Mouse (Mus musculus) right cerebral cortex, postnatal 36 days (tissue): Measurements from ENCODE around the gene Dhcr24.

ENCODE experiments used
- DNase-seq, 2 experiments: peaks; one replicate each; pipeline ENCODE4 v3.0.0; 2022; ENCODE audit warnings: low spot score in 2 of 2, mixed read lengths in 1 of 2

Gene Dhcr24

DNA sequence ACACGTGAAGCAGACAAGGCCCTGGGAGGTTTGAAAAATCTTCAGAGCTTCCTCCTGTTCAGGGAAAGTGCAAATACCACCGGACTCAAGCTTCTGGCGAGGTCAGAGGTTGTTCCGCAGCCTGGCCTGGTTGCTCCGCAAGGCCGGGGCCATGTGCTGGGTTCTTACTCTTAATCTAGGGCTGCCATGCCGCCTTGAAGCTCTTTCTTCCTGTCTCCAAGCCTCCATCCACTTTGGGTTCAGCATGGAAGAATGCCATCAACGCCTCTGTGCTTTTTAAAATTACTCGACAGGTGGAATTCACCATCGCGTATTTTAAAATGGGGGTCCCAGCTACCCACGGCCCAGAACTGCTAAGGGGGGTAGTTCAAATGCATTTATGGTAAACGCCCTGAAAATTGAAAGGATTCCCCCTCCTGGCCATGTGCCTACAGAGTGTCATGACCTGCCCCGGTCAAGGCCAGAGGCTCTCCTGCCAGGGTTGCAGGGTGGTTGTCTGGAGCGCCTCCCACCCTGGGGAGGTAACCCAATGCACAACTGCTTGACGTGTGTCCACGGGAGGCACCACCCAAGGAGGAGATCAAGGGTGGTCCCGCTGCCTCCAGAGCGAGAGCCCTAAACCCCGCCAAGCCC lies 509 bp upstream of the Dhcr24 start:
- DNase-seq = no peak

- DNase-seq = no peak
These were observed 1.2 kb downstream of the Dhcr24 start for GRCm38 (mm10) chr4:106562006-106562405.

- no peak for DNase-seq
These were observed 2.3 kb downstream of the Dhcr24 start for GRCm38 (mm10) chr4:106562837-106563790.

DNA sequence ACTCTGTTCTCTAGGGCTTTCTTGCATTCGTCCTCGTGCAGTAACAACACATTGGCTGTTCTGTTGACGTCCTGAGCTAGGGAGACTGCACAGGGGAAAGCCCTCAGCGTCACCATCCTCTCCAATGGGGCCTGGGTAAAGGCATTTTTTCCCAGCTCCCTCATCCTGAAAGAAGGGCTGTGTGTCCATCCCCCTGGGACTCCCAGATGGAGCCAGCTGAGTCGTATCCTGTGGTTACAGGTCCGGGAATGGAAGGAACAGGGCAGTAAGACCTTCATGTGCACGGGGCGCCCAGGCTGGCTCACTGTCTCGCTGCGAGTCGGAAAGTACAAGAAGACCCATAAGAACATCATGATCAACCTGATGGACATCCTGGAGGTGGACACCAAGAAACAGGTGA lies 3.3 kb downstream of the Dhcr24 start:
- no peak for DNase-seq

DNA sequence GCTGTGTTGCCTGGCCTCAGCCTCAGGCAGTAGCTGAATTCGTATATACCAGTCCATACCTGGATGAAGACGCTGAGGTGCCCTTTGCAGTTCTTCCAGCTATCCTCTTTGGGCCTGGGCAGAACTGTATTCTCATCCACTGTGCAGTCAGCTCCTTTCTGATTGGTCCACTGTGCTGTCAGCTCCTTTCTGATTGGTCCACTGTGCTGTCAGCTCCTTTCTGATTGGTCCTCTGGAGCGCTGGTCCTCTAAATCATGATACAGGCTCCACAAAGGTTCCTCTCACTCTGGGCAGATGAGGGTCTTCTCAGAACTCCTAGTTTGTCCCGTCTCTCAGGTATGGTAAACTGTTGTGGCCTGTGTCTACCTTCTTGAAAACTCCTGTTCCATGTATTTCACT lies 8.8 kb downstream of the Dhcr24 start:
- DNase-seq = no peak

DNA sequence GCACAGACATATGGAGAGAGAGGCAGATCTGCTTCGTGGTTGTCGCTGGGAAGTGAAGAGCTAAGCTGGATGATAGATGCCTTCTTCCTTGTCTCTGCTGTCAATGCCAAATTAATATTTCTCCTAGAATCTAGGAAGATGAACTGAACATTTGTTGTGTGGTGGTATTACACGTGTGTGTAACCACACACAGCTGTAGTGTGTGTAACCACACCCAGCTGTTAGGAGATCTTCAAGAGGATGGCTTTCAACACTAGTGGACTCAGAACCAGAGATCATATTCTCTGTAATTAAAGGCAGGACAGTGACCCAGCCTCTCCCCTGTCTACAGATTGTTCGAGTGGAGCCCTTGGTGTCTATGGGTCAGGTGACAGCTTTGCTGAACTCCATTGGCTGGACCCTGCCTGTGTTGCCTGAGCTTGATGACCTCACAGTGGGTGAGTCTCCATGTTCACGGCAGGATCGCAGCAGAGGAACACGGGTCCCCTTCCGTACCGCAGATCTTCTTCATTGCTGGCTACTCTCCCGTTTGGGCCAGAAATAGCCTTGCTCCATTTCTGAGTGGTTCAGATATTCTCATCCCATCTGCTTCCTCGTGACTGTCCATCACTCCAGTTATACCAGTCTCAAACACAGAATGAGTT lies 10.4 kb downstream of the Dhcr24 start:
- no peak for DNase-seq

GRCm38 (mm10) chr4:106575022-106575421 lies 14.2 kb downstream of the Dhcr24 start:
- DNase-seq = no peak

DNA sequence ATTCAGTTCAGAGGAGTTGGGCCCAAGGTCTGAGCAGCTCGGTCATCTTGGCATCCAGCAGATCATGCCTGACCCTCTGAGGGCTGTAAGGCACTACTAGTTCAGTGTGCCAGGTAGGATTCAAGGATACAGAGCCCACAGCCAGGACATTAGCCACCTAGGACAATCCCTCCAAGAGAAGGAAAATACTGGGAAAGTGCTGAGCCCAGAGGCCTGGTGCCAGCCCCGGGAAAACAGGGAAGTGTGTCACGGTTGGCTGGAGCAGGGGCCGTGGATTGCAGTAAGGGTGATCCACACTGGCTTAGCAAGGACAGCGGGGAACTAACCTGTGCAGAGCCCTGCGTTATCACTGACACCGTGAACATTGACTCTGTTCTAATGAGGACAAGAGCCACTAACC lies 16.7 kb downstream of the Dhcr24 start:
- DNase-seq = no peak

DNA sequence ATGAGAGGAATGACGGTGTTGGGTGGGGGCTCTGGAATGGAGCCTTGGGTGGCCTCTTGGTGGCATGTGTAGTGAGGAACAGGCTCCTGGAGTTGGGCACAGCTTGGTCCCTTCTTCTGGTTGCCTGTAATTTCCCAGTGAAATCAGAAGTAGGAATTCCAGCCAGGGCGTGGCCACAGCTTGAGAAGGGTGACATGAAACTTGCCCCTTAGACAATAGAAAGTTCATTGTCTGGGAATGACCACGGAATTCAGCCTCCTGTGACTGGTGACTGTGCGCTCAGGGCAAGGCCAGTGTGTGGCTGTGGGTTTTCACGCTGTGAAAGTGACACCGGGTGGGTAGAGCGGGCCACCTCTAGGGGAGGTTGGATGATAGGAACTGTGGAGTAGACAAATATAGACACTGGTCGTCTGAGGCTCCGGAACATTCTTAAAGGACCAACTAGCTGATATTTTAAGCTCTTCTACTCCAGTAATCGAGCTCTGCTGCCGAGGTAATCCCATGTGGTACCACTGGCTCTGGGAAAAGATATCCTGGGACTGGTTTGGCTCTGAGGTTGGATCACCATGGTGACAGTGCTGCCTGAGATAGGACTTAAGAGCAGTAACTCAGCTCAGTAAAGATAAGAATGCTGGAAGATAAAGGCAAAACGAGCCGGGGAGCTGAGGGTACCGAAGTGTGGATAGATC lies 20.5 kb downstream of the Dhcr24 start:
- peak in 1 of 2 experiments; percentile 43 for DNase-seq

DNA sequence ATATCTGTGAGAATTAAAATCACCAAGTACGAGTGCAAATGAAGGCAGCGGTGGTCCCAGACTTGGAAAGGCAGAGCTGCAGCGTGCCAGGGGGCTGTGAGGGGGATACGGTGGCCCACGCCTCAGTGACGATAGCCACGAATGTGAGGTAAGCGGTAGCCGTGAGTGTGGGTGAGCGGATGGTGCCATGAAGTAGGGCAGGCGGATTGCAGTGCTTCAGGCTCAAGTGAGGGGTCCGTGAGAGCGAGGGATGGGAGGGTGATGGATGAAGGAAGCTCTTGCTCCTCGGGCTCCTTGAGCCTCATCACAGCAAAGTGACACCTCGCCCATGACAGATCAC lies 21.0 kb downstream of the Dhcr24 start:
- DNase-seq = no peak

- no peak for DNase-seq
These were observed 21.8 kb downstream of the Dhcr24 start for GRCm38 (mm10) chr4:106582428-106583153.

- DNase-seq = no peak
These were observed 23.8 kb downstream of the Dhcr24 start for GRCm38 (mm10) chr4:106584665-106585064.

DNA sequence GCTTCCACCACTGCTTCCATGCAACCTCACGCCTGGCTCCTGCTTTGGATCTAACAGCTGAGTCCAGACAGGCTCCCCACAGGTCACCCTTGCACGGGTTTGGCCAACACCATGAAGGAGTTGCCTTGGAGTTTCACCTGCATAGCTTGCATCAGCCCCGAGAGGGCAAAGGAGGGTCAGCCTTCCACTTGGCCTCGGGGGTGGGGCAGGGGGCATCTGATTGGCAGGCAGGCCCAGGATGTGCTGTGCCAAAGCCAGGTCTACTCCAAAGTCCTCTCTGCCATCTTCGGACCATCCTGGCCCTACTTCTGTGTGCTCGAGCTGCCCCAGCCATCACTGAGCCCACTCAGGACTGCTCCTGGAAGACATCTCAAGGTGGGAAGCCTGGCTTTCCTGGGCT lies 26.2 kb downstream of the Dhcr24 start:
- no peak for DNase-seq

DNA sequence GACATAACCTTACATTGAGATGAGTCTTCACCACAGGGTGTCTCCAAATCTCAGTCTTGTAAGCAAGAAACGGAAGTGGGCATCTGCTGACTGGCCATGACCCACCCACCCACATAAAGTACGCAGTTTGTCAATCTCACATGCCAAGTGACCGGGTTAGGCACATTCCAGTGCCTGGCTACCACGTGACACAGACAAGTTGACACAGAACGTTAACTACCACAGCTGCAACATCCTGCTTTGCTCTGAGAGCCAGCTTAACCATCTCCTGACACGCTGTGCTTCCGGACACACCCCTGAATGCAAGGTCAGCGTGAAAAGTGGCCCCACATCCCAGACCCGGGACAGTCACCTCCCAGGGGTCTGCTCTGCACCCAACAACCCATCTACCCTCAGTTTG lies 29.3 kb downstream of the Dhcr24 start:
- no peak for DNase-seq

- no peak for DNase-seq
These were observed 30.0 kb downstream of the Dhcr24 start for GRCm38 (mm10) chr4:106590871-106591270.

DNA sequence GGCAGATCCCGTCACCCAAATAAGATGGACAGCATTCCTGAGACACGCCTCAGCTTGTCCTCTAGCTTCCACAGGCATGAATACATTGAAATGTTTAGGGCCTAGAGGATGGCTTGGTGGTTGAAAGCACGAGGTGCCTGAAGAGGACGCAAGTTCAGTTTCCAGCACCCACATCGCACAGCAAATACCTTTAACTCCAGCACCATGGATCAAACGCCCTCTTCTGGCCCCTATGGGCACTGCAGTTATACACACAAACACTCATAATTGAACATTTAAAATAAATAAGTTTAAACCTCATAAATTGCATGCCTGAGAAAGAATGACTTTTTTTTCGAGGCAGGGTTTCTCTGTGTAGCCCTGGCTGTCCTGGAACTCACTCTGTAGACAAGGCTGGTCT lies 32.8 kb downstream of the Dhcr24 start:
- DNase-seq = no peak

DNA sequence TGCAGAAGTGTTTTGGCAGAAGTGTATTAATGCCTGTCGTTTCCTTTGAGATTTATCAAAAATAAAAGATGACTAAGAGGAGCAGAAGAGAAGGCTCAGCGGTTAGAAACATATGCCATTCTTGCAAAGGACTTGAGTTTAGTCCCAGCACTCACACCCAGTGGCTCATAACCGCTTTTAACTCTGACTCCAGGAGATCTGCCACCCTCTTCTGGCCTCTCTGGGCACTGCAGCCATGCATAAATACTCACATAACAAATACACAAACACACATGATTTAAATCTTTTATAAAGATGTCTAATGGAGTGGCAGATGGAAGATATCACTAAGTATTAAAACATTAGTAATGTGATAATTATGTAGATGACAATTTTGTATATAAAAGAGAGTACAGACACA lies 35.4 kb downstream of the Dhcr24 start:
- DNase-seq = no peak

DNA sequence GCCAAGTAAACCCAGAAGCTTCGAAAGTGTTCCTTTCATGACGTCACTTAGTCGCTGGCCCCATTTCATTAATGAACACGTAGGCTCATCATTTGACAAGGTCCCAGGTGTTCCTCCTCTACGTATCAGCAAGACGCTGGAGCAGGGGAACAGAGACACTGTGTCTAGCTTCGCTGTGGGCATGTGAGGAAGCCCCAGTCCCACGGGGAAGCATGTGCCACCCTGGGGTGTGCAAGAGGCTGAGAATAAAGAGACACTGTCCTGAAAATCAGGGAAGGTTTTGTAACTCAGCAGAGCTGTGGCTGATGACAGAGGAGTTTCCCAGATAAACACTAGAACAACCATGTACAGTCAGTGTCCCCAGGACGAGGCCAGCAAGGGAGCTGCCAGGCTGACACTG lies 36.2 kb downstream of the Dhcr24 start:
- DNase-seq = no peak

GRCm38 (mm10) chr4:106597741-106598140 lies 36.9 kb downstream of the Dhcr24 start:
- DNase-seq = no peak

DNA sequence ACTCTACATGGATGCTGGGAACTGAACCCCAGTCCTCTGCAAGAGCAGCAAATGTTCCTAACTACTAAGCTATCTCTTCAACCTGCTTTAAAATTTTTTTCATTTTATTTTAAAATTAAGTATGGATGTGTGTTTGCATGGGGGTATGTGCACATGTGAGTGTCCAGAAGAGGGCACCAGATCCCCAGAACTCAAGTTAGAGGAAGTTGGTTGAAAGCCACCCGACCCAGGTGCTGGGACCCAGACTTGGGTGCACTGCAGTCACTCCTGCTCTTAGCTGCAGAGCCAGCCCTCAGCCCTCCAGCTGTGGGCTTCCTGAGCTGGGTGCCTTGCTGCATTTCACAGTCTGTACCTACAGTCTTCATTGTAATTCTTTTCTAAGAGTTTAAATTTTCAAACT lies 38.6 kb downstream of the Dhcr24 start:
- DNase-seq = no peak

DNA sequence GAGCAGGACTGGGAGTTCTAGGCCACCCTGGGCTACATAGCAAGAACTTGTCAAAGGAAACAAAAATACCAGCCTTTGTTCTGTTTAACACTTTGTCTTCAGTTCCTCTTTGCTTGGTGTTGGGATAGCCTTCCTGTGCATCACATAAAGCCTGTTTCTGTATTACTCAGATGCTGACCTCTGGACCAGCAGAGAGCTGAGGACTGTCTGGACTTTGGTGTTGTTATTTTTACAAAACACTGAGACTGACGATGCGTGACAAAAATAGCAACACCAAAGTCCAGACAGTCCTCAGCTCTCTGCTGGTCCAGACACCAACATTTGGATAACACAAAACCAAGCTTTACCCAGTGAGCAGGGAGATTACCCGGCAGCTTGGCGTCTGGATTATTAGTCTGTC lies 39.9 kb downstream of the Dhcr24 start:
- DNase-seq = no peak
